Mouse (Mus musculus): ENCODE results near the gene Efna4. TPM values are rescaled to one million over a fixed set of nuclear protein-coding genes. Genes with fewer than 3 reads are reported as not detected.

The Efna4 gene
- 17.1 and 20.0 TPM in 2 replicates for polyA plus RNA-seq (2016; fragmentation: Nextera tagmentation; extraction: Ambion mirVana)

DNA sequence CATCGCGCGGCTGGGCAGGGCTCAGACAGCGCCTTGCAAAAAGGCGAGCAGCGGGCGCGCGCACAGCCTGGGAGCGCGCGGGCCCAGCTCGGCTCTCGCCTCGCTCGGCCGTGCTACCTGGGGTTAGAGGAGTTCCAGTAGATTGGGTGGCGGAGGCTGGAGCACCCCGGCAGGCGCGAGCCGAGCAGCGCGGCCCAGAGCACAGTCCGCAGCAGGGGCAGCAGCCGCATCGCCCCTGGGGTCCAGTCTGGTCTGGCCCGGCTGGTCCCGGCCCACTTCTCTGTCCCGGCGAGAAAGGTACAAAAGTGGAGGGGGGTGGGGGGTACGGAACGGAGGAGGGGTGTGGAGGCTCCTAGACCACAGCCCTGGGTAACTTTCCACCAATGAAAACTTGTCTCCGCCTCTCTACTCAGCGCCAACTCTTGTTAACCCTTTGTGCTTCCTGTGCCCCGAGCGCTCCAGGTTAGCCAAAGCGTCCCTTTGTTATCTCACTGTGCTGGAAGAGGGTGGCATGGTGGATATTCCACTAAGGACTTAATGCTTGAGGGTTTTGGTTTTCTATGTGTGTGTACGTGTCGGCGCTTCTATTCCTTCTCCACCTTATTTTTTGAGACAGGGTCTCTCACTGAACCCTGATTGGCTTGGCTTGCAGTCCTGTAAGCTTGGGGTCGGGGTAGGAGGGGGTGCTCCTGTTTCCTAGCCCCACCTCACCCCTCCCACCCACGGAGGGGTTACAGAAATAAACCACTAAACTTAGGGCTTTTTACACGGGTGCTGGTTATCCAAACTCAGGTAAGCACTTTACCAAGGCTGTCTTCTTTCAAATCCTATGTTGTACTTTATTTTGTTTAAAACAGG, at the start of gene Efna4:
Efna4 (minus strand) TSS at position 308 of the 858 bp plus-strand sequence.
- H3K9ac ChIP-seq = peak within 1 kb of the TSS; percentile 90
- no peaks in the 10 kb centered on the region for H3K9me3 ChIP-seq
- peaks cover 23% of the 10 kb centered on the region for H3K36me3 ChIP-seq (replicated peaks)
- WGBS = under 1% methylated on average over 44 of the region's 44 CpGs
- peaks cover 50% of the 10 kb centered on the region for H3K4me1 ChIP-seq
- H3K27me3 ChIP-seq = no peaks in the 10 kb centered on the region
- ATAC-seq (ENCODE audit: low FRiP score) = peak; percentile 77
- H3K4me2 ChIP-seq = peak within 1 kb of the TSS; percentile 70
- H3K4me3 ChIP-seq (replicated peaks) = peak within 1 kb of the TSS; percentile 84
- peak within 1 kb of the TSS; percentile 92 for H3K27ac ChIP-seq

DNA sequence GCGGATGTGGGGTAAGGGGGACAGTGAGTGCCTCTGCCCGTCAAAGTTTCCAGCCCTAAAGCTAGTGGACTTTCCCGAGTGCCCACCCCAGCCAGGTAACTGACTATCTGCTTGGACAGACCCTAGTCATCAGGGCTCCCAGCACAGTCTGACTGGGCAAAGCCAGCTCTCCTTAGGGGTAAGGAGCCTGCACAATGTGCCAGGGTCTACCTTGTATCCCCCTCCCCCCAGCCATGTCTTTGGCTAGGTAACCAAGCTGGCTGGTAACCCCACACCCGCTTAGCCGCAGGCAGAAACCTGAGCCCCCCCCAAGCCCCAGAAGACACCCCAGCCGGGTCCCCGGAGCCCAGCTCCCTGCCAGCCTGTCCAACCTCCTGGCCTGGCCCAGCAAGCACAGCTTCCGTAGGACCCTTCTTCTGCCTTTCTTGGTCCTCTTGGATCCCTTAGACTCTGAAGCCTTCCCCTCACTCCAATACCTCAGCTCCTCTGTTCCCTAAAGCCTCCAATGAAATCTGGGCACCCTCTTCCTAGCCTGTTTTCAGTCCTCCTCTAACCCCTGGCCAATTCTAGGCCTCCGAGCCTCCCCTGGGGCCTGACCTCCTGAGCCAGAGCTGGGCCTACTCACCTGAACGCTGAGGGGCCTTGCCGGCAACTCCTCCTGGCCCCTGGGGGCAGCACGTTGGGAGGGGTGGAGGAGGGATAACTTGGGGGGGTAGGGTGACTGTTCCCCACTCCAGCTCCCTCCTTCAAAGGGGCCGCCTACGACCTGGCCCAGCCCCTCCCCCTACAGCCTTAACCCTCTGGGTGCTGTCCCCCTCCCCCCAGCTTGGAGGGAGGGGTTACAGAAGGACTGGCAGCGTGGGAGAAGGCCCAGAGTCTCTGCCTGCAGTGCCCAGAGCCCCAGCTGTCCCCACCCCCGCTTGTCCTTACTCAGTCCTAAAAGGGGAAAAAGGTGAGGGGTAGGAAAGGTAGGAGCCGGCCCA, 48.9 kb upstream of the Efna4 start:
- Histone ChIP-seq H3K4me3 (replicated peaks) (no peak overlapping the region), H3K4me2 (no peak overlapping the region), H3K9me3 (no peaks in the 10 kb centered on the region), H3K27me3 (peaks cover 20% of the 10 kb centered on the region), H3K9ac (no peak overlapping the region), H3K4me1 (peaks cover 30% of the 10 kb centered on the region), H3K36me3 (replicated peaks) (no peaks in the 10 kb centered on the region), H3K27ac (no peak overlapping the region; the same call in 1 of the 2 replicates)
- ATAC-seq (ENCODE audit: low FRiP score) = no peak
- 48% methylated on average over 15 of the region's 17 CpGs for WGBS

DNA sequence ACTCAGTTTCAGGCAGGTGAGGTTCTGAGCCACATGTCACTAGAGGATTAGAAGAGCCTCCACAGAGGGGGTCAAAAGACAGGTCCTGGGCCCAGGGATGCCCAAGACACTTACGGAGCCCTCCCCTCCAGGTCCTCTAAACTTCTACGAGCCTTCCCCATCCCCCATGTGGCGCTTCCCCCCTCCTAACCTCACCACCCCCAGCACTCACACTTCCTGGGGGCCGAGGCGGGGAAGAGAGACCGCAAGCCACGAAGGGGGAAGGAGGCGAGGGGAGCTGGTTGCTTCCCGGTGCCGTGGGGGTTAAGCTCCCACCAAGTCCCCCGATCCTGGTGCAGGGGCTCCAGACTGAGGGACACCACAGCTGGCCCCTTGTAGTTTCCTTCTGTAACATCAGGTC, 47.6 kb upstream of the Efna4 start:
- ATAC-seq (ENCODE audit: low FRiP score) = no peak
- Histone ChIP-seq H3K27me3 (peaks cover 11% of the 10 kb centered on the region), H3K9me3 (no peaks in the 10 kb centered on the region), H3K4me1 (peaks cover 17% of the 10 kb centered on the region), H3K4me3 (replicated peaks) (no peak overlapping the region), H3K9ac (no peak overlapping the region), H3K27ac (no peak overlapping the region), H3K36me3 (replicated peaks) (no peaks in the 10 kb centered on the region), H3K4me2 (no peak overlapping the region)
- 35% methylated on average over 11 of the region's 11 CpGs for WGBS

DNA sequence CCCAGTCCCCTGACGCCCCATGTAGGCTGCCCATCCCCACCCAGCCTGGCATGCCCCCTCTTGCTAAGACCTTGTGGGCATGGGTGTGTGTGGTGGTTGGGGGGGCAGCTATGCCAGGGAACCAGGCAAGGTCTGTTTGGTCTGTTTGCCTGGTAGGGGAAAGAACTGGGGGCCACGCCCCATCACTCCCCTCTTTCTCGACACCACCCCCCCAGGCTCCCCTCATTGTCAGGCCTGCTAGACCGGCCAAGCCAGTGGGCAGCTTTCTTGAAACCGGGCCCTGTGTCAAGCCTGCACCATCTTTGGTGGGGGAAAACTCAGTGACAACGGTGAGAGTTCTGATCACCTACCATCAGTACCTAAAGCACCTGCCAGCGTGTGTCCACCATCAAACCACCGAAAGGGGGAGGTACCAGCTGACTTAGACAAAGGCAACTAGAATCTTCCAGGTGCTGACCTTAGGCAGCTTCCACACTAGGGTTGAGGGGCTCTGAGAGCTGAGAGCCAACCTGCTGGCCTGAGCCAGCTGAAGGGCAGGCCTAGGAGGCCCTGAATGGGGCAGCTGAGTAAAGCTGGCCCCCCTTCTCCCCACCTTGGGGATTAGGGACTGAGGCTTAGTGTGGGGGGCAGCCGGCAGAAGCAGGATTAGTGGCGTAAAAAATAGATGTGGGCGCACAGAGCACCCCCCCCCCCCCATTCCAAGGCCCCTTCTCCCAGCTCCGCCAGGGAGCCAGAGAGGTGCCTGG, 46.7 kb upstream of the Efna4 start:
- Histone ChIP-seq H3K9ac (peak overlapping the region; percentile 26; the same call in 1 of the 2 replicates), H3K27me3 (peaks cover 3% of the 10 kb centered on the region; the same call in 1 of the 2 replicates), H3K27ac (no peak overlapping the region), H3K36me3 (replicated peaks) (no peaks in the 10 kb centered on the region), H3K4me2 (no peak overlapping the region), H3K4me3 (replicated peaks) (no peak overlapping the region), H3K4me1 (peaks cover 14% of the 10 kb centered on the region), H3K9me3 (no peaks in the 10 kb centered on the region)
- 51% methylated on average over 11 of the region's 12 CpGs for WGBS
- no peak for ATAC-seq (ENCODE audit: low FRiP score)

DNA sequence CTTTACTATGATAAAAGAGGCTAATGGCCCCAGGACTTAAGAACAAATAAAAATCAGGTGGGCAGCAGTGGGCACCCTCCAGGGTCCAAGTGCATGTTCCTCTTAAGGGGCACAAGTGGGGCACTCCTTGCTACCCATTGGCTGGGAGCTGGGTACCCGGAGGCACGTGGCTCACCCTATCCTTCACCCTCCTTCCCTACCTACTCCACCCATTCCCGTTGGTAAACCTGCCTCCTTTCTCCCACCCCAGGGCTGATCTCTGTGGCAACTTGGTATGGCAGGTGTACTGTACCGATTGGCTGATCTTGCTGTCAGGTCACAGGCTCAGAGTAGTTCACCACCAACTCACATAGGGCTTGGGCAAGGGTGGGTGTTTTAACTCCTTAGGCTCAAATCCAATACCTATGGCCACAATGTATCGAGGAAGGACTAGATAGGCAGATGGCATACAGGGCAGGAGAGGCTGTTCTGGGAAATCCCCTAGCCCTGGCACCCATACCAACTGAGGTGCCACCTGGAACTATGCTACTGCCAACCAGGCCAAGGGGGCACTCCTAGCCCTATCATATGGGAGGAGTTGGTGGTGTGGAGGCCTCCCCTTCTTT, 45.9 kb upstream of the Efna4 start:
- no peaks in the 10 kb centered on the region for H3K9me3 ChIP-seq
- no peak for ATAC-seq (ENCODE audit: low FRiP score)
- peaks cover 18% of the 10 kb centered on the region for H3K4me1 ChIP-seq
- no peak overlapping the region for H3K4me3 ChIP-seq (replicated peaks)
- no peak overlapping the region for H3K4me2 ChIP-seq
- H3K27ac ChIP-seq = no peak overlapping the region
- H3K36me3 ChIP-seq (replicated peaks) = no peaks in the 10 kb centered on the region
- 82% methylated on average over 5 of the region's 5 CpGs for WGBS
- H3K27me3 ChIP-seq = no peaks in the 10 kb centered on the region
- H3K9ac ChIP-seq = no peak overlapping the region

DNA sequence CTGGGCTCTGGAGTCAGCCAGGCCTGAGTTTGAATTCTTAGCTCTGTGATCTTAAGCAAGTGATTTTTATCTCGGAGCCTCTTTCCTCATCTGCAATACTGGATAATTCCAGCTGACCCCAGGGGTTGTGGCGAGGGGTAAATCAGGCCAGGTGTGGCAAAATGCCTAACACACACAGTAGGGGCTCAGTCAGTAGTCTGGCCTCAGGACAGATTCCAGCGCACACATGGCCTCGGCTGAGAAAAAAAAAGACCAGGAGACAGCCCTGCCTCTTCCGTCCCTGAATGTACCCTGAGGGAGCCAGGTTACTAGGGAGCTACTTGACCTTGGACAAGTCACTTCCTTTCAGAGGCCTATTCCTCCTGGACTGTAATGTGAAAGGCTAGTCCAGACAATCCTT, 45.1 kb upstream of the Efna4 start:
- Histone ChIP-seq H3K9ac (no peak overlapping the region), H3K27me3 (no peaks in the 10 kb centered on the region), H3K4me3 (replicated peaks) (no peak overlapping the region), H3K36me3 (replicated peaks) (no peaks in the 10 kb centered on the region), H3K4me2 (no peak overlapping the region), H3K27ac (no peak overlapping the region), H3K4me1 (peaks cover 25% of the 10 kb centered on the region), H3K9me3 (no peaks in the 10 kb centered on the region)
- 85% methylated on average over 5 of the region's 5 CpGs for WGBS
- no peak for ATAC-seq (ENCODE audit: low FRiP score)

DNA sequence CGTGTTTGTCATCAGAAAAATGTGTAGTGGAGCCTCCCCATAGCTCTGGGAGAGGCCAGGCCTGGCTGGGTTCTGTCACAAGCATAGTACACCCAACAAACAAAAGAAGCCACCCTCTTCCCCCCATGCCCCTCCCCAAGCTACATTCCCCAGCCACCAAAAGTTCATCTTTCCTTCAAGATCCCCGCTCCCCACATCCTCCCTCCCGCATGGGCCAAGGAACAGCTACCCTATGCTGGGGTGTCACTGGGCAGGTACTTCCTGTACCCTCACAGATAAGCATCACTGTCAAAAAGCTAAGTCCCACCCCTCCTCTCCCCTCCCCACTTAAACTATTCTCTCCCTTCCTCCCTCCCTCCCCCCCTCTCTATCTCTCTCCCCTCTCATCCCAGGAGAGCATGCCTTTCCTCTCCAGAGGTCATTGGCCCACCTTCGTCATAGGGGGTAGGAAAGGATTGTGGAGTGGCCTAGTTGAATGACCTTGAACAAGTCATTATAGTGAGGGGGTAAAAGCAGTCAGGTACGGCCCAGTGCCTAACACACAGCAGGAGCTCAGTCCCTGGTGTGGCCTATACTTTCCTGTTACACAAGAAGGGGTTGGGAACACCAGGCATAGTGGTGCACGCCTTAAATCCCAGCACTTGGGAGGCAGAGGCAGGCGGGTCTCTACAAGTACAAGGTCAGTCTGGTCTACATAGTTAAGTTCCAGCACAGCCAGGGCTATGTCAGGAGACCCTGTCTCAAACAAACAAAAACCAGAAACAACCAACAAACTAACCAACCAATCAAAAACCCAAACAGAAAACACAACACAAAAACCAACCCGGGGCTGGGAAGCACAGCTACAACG, 44.4 kb upstream of the Efna4 start:
- Histone ChIP-seq H3K4me1 (peaks cover 29% of the 10 kb centered on the region), H3K4me3 (replicated peaks) (no peak overlapping the region), H3K27ac (no peak overlapping the region), H3K36me3 (replicated peaks) (no peaks in the 10 kb centered on the region), H3K4me2 (no peak overlapping the region), H3K9me3 (no peaks in the 10 kb centered on the region), H3K27me3 (no peaks in the 10 kb centered on the region), H3K9ac (no peak overlapping the region)
- no peak for ATAC-seq (ENCODE audit: low FRiP score)
- 87% methylated on average over 9 of the region's 9 CpGs for WGBS

DNA sequence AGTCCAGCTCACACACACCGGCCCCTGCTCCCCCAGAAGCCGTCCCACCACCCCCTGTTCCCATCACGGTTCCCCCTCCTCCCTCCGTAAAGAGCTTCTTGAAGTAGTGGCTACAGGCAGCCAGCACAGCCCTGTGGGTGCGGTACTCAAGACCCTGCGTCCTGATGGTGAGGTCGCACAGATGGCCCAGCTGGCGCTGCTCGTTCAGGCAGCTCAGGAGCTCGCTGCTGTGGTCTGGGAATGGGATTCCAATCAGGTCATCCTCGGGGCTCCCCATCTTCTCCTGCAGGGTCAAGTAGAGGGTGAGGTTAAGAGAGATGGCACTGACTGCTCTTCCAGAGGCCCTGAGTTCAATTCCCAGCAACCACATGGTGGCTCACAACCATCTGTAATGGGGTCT, 43.4 kb upstream of the Efna4 start:
- Histone ChIP-seq H3K4me3 (replicated peaks) (no peak overlapping the region), H3K27me3 (no peaks in the 10 kb centered on the region), H3K27ac (no peak overlapping the region), H3K36me3 (replicated peaks) (no peaks in the 10 kb centered on the region), H3K9me3 (no peaks in the 10 kb centered on the region), H3K9ac (no peak overlapping the region), H3K4me2 (no peak overlapping the region), H3K4me1 (peaks cover 26% of the 10 kb centered on the region)
- WGBS = 84% methylated on average over 11 of the region's 11 CpGs
- ATAC-seq (ENCODE audit: low FRiP score) = no peak

DNA sequence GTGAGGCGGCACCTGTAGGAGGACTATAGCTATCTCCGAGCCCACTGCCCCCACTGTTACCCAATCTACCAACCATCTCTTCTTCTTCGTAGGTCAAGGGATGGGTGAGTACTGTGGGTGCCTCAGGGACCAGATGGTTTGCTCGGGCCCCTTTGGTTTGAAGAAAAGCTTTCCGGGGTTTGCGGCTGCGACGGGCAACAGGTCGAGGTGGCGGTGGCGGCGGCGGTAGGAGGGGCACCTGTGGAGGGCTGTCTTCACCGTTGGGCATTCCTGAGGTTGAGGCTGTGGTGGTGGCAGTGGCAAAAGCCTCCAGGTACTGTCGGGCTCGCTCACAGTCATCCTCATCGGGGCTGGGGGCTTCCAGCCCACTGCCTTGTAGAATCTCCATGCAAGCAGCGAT, 42.9 kb upstream of the Efna4 start:
- Histone ChIP-seq H3K9me3 (no peaks in the 10 kb centered on the region), H3K36me3 (replicated peaks) (no peaks in the 10 kb centered on the region), H3K27ac (no peak overlapping the region), H3K4me1 (peaks cover 26% of the 10 kb centered on the region), H3K4me3 (replicated peaks) (no peak overlapping the region), H3K27me3 (no peaks in the 10 kb centered on the region), H3K9ac (no peak overlapping the region), H3K4me2 (no peak overlapping the region)
- 93% methylated on average over 18 of the region's 18 CpGs for WGBS
- no peak for ATAC-seq (ENCODE audit: low FRiP score)

DNA sequence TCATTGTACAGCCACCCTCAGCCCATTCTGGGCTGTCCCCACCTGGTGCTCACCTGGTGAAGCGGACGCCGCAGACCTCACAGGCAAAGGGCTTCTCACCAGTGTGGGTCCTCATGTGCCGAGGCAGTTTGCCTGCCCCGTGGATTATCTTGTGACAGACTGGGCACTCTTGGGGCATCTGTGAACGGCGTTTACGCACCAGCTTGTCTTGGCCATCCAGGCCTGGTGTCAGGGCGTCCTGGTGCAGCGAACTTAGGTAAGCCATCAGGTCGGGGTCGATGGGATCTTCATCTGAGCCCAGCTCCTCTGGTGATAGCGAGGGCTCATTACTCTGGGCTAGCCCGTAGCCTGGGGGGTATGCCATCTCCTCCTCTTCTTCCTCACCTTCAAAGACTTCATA, 42.5 kb upstream of the Efna4 start:
- no peaks in the 10 kb centered on the region for H3K27me3 ChIP-seq
- no peak for ATAC-seq (ENCODE audit: low FRiP score)
- H3K36me3 ChIP-seq (replicated peaks) = no peaks in the 10 kb centered on the region
- no peak overlapping the region for H3K9ac ChIP-seq
- H3K9me3 ChIP-seq = no peaks in the 10 kb centered on the region
- H3K4me1 ChIP-seq = peaks cover 26% of the 10 kb centered on the region
- H3K4me3 ChIP-seq (replicated peaks) = no peak overlapping the region
- no peak overlapping the region for H3K27ac ChIP-seq
- 95% methylated on average over 14 of the region's 14 CpGs for WGBS
- no peak overlapping the region for H3K4me2 ChIP-seq

Measured in forebrain, embryonic 12.5 days (tissue).